Comparison of ENCODE assay signal across 9 mouse cellular contexts in the genomic region with DNA sequence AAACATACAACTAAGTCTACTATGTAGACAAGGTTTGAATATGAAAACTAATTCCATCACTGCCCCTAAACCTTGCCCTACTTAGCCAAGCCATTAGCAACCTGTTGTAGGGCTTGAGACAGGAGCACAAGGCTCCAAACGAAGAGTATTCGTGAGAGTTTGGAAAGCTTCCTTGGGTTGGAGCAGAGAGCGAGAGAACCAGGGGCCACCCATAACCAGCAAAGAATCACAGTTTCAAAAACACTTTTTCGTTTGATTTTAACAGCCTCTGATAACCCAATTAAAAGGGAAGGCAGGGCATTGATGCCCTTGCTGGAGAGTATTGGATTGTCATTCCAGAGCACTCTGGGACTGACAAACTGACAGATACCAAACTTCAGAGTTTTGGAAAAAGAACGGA. TPM values are rescaled to one million over a fixed set of nuclear protein-coding genes. Genes with fewer than 3 reads are reported as not detected.
DNase-seq lines count a peak whose midpoint lies in the region; ATAC-seq and TF ChIP-seq lines count a peak whose summit lies in the region.
"Had no signal": no experiment of that assay in that cellular context is flagged by ENCODE, and none has a peak within 500 bp of the region (broad histone marks: within the 10 kb centered on the region; RNA-seq: fewer than 3 reads in every experiment).

No protein-coding gene starts in this region.

- no peak for TF ChIP-seq CTCF in heart, postnatal 0 days (IDR thresholded peaks at IDR 0.05; ENCODE audit: low read depth)

- peaks cover 4% of the 10 kb centered on the region; the same call in 1 of the 2 replicates for H3K4me1 ChIP-seq in heart, embryonic 11.5 days (ENCODE audit: control insufficient read depth, insufficient read depth, low read length)
- H3K4me1 ChIP-seq in ES-E14 (ENCODE audit: control insufficient read depth in 2 of 2, insufficient read depth in 2 of 2, low read length in 2 of 2, poor library complexity in 1 of 2) = no peaks in the 10 kb centered on the region
- 0 out of 2 replicates have a peak, but pooled peaks cover 6% of the 10 kb centered on the region for H3K4me1 ChIP-seq in heart, postnatal 0 days (ENCODE audit: control insufficient read depth, insufficient read depth)
- no peaks in the 10 kb centered on the region; the same call in 1 of the 2 replicates for H3K4me1 ChIP-seq in liver, embryonic 16.5 days (ENCODE audit: control insufficient read depth, low read depth, low read length)

- peaks cover 6% of the 10 kb centered on the region; the same call in 1 of the 2 replicates for H3K27me3 ChIP-seq in heart, embryonic 11.5 days (ENCODE audit: control insufficient read depth, insufficient read depth, low read length)
- no peaks in the 10 kb centered on the region for H3K27me3 ChIP-seq in heart, postnatal 0 days (ENCODE audit: control insufficient read depth, insufficient read depth, low read length)
- H3K27me3 ChIP-seq in liver, embryonic 16.5 days (ENCODE audit: control insufficient read depth, insufficient read depth, low read depth, low read length) = peaks cover 26% of the 10 kb centered on the region

- TF ChIP-seq EP300 in heart, postnatal 0 days (IDR thresholded peaks at IDR 0.05; ENCODE audit: low read depth) = no peak

- peak overlapping the region; percentile 81 for H3K4me3 ChIP-seq in heart, embryonic 11.5 days (ENCODE audit: low read depth, low read length)
- H3K4me3 ChIP-seq in ES-E14 (ENCODE audit: insufficient read depth in 1 of 2, low read depth in 1 of 2, low read length in 2 of 2, poor library complexity in 1 of 2, severe bottlenecking in 1 of 2) = peak overlapping the region; percentile 93 to 94
- H3K4me3 ChIP-seq in heart, postnatal 0 days (ENCODE audit: low read depth, low read length) = peak overlapping the region; percentile 90
- no peak overlapping the region for H3K4me3 ChIP-seq in liver, embryonic 16.5 days (ENCODE audit: low read depth, low read length)

- H3K27ac ChIP-seq in heart, embryonic 11.5 days (ENCODE audit: low read depth, low read length) = no peak overlapping the region
- H3K27ac ChIP-seq in ES-E14 (ENCODE audit: insufficient read depth, low read depth, low read length, poor library complexity, severe bottlenecking) = no peak overlapping the region
- H3K27ac ChIP-seq in heart, postnatal 0 days (ENCODE audit: low read depth) = no peak overlapping the region
- no peak overlapping the region for H3K27ac ChIP-seq in liver, embryonic 16.5 days (ENCODE audit: low read length)

- peak overlapping the region; percentile 82 for H3K9ac ChIP-seq in heart, embryonic 11.5 days (ENCODE audit: low read depth, low read length)
- no peak overlapping the region for H3K9ac ChIP-seq in ES-E14 (ENCODE audit: insufficient read depth, low read depth, low read length, poor library complexity, severe bottlenecking)
- peak overlapping the region; percentile 71; the same call in 1 of the 2 replicates for H3K9ac ChIP-seq in heart, postnatal 0 days (replicated peaks; ENCODE audit: low read depth, low read length)
- no peak overlapping the region for H3K9ac ChIP-seq in liver, embryonic 16.5 days (ENCODE audit: low read depth, low read length)

- 37% methylated on average over 5 of the region's 5 CpGs for WGBS in heart, embryonic 11.5 days (ENCODE audit: insufficient replicate concordance)
- 47% methylated on average over 5 of the region's 5 CpGs for WGBS in heart, postnatal 0 days
- WGBS in liver, embryonic 16.5 days (ENCODE audit: insufficient replicate concordance) = 45% methylated on average over 5 of the region's 5 CpGs

- no peaks in the 10 kb centered on the region for H3K36me3 ChIP-seq in heart, embryonic 11.5 days (ENCODE audit: control insufficient read depth, insufficient read depth, low read length)
- no peaks in the 10 kb centered on the region for H3K36me3 ChIP-seq in ES-E14 (ENCODE audit: control insufficient read depth, insufficient read depth, low read length, poor library complexity, severe bottlenecking)
- no peaks in the 10 kb centered on the region for H3K36me3 ChIP-seq in heart, postnatal 0 days (replicated peaks; ENCODE audit: control insufficient read depth, insufficient read depth, low read length)
- no peaks in the 10 kb centered on the region for H3K36me3 ChIP-seq in liver, embryonic 16.5 days (ENCODE audit: control insufficient read depth, insufficient read depth)

- intact Hi-C loops in heart, postnatal 25 days (cut with DNase I) = no loop called here

- in situ Hi-C loops in ES-E14 (cut with MboI; ENCODE audit: low sequenced_read_pairs in 2 of 2, unreplicated experiment in 2 of 2) = loop anchor here in 1 of 2 experiments (25.0 kb wide), 1 partner anchor 195 kb away; the partner anchor contains the start of gene Tekt2

- ATAC-seq in heart, embryonic 11.5 days (replicated peaks; ENCODE audit: insufficient number of reproducible peaks, low FRiP score, low TSS enrichment) = no peak
- ATAC-seq in heart, postnatal 0 days (ENCODE audit: insufficient read depth, low read depth) = no peak
- no peak for ATAC-seq in liver, embryonic 16.5 days (ENCODE audit: low read depth)
- ATAC-seq: CD4-positive, CD25-positive, alpha-beta regulatory T cell, adult 4 months had no signal

- peak overlapping the region; percentile 93 for H3K4me2 ChIP-seq in heart, embryonic 11.5 days
- H3K4me2 ChIP-seq in heart, postnatal 0 days (ENCODE audit: low read depth, low read length) = peak overlapping the region; percentile 94
- peak overlapping the region; percentile 70 for H3K4me2 ChIP-seq in liver, embryonic 16.5 days (ENCODE audit: low read depth, low read length)

- no peaks in the 10 kb centered on the region for H3K9me3 ChIP-seq in heart, embryonic 11.5 days (replicated peaks; ENCODE audit: control insufficient read depth, low read length)
- no peaks in the 10 kb centered on the region for H3K9me3 ChIP-seq in ES-E14 (ENCODE audit: control insufficient read depth, insufficient read depth, low read depth, low read length)
- no peaks in the 10 kb centered on the region for H3K9me3 ChIP-seq in heart, postnatal 0 days (replicated peaks; ENCODE audit: control insufficient read depth, low read length)
- H3K9me3 ChIP-seq in liver, embryonic 16.5 days (replicated peaks; ENCODE audit: control insufficient read depth, low read length) = no peaks in the 10 kb centered on the region

- DNase-seq in heart, postnatal 25 days (ENCODE audit: low spot score) = no peak
- no peak for DNase-seq in ES-E14 (ENCODE audit: low read depth, low spot score)
- DNase-seq in heart, postnatal 0 days (ENCODE audit: low spot score) = no peak
- no peak for DNase-seq in adrenal gland, adult 18-20 months (ENCODE audit: low spot score in 2 of 2)
- DNase-seq in urinary bladder, postnatal 4 days (ENCODE audit: low spot score in 2 of 2) = no peak
- no peak for DNase-seq in right cerebral cortex, postnatal 14 days

TF ChIP-seq in ES-E14, 5 proteins besides CTCF, POLR2A, EP300 and RAD21:
- TF ChIP-seq MAFK (IDR thresholded peaks at IDR 0.05; ENCODE audit: insufficient read depth, low read depth, low read length) (no peak), CHD2 (IDR thresholded peaks at IDR 0.05; ENCODE audit: low read depth, low read length) (no peak), ZNF384 (IDR thresholded peaks at IDR 0.05; ENCODE audit: low read depth, low read length) (no peak), HCFC1 (IDR thresholded peaks at IDR 0.05; ENCODE audit: borderline replicate concordance, insufficient read depth, low read length) (no peak), ZC3H11A (IDR thresholded peaks at IDR 0.05; ENCODE audit: borderline replicate concordance, low read depth, low read length) (no peak)

RNA-seq across cellular contexts. Expression of gene Ago4, which starts 1.0 kb away (rescaled TPM):
- polyA plus RNA-seq in heart, embryonic 11.5 days (2014; fragmentation: Nextera tagmentation; extraction: Ambion mirVana) = 1.1 and 1.3 TPM in 2 replicates
- total RNA-seq in heart, postnatal 25 days (2021) = 1 to 10 TPM; 7.5 to 7.9 TPM
- 0.16 and 0.18 TPM in 2 replicates for total RNA-seq in ES-E14 (2012; rRNA removed)
- 0.31 and 1.5 TPM in 2 replicates for total RNA-seq in heart, postnatal 0 days (2014; rRNA removed; ENCODE audit: low replicate concordance)
- polyA plus RNA-seq in heart, postnatal 0 days (2015; fragmentation: Nextera tagmentation; extraction: Ambion mirVana) = 0.92 and 0.93 TPM in 2 replicates
- polyA plus RNA-seq in liver, embryonic 16.5 days (2015; fragmentation: Nextera tagmentation; extraction: Ambion mirVana) = 0.22 and 0.29 TPM in 2 replicates
- 1 to 10 TPM; 4.8 to 5.1 TPM for total RNA-seq in adrenal gland, adult 18-20 months (2021)

RNA-seq across cellular contexts. Expression of gene Clspn, which starts 24.4 kb away (rescaled TPM):
- polyA plus RNA-seq in heart, embryonic 11.5 days (2014; fragmentation: Nextera tagmentation; extraction: Ambion mirVana) = 23.1 and 36.3 TPM in 2 replicates
- 1 to 10 TPM in 1 of 2 experiments, under 1 TPM in 1; 0.64 to 1.1 TPM for total RNA-seq in heart, postnatal 25 days (2021)
- 22.0 and 26.2 TPM in 2 replicates for total RNA-seq in ES-E14 (2012; rRNA removed)
- 6.9 and 12.9 TPM in 2 replicates for total RNA-seq in heart, postnatal 0 days (2014; rRNA removed; ENCODE audit: low replicate concordance)
- polyA plus RNA-seq in heart, postnatal 0 days (2015; fragmentation: Nextera tagmentation; extraction: Ambion mirVana) = 6.0 and 7.0 TPM in 2 replicates
- 30.0 and 32.4 TPM in 2 replicates for polyA plus RNA-seq in liver, embryonic 16.5 days (2015; fragmentation: Nextera tagmentation; extraction: Ambion mirVana)
- under 1 TPM; 0.54 to 0.96 TPM for total RNA-seq in adrenal gland, adult 18-20 months (2021)

Comparison
In these comparisons a context has a peak if more than half of its experiments do, and no peak if none do; other contexts are left out.
1. H3K9ac ChIP-seq: peak in heart, embryonic 11.5 days (single experiment) and heart, postnatal 0 days (single experiment); none in ES-E14 (single experiment) and liver, embryonic 16.5 days (single experiment).
2. Peak in every context shown above with its lines, with median percentiles within 50 percentile points of each other: H3K4me2 ChIP-seq.